Mouse (Mus musculus): ENCODE measurements around the gene Sowaha.

The Sowaha gene

GRCm38 (mm10) chr11:53469968-53470695 is 9.9 kb downstream of the Sowaha start, which contains the start of gene Gm9837:
Gm9837 (minus strand) TSS chr11:53470479.
- DNase-seq = peak; percentile 89 to 96

- DNase-seq = no peak
Observed at GRCm38 (mm10) chr11:53469294-53469967, 10.6 kb downstream of the Sowaha start.

- DNase-seq = peak; percentile 84 to 85
Observed at GRCm38 (mm10) chr11:53466231-53466971, 13.7 kb downstream of the Sowaha start.

- DNase-seq = peak in 1 of 2 experiments; percentile 51
Observed at GRCm38 (mm10) chr11:53463551-53464424, 16.3 kb downstream of the Sowaha start.

DNA sequence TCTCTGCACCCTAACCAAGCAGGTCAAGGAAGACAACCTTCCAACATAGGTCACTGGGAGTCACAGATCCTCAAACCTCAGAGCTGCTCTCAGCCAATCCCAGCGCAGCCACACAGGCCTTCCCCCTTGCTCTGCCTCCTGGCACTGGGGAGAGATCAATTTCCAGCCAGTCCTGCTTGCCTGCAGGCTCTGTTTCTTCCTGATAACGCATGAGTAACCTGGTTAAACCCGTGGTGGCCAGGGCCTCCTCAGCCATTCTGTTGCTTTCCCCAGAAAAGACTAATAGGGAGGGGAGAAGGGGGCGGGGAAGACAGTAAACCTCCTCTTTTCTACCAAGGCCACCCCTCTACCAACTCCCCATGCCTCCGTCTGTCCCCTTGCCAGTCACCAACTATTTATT is 18.3 kb downstream of the Sowaha start:
- DNase-seq = no peak

DNA sequence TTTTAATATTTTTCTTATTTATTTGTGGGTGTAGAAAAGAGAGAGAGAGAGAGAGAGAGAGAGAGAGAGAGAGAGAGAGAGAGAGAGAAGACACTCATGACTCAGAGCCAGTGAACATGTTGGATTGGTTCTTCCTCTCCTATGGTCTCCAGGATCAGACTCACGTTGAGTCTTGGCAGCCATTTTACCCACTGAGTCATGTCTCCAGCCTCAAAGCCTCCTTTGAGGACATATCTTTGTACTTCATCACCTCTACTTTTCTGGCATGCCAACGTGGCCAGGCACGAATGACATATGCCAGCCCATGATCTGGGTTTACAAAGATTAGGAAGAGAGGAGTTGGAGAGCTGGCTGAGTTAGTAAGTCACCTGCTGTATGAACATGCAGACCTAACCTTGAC is 19.9 kb downstream of the Sowaha start:
- DNase-seq = no peak

- DNase-seq = no peak
Observed at GRCm38 (mm10) chr11:53458996-53459395, 21.1 kb downstream of the Sowaha start.

DNA sequence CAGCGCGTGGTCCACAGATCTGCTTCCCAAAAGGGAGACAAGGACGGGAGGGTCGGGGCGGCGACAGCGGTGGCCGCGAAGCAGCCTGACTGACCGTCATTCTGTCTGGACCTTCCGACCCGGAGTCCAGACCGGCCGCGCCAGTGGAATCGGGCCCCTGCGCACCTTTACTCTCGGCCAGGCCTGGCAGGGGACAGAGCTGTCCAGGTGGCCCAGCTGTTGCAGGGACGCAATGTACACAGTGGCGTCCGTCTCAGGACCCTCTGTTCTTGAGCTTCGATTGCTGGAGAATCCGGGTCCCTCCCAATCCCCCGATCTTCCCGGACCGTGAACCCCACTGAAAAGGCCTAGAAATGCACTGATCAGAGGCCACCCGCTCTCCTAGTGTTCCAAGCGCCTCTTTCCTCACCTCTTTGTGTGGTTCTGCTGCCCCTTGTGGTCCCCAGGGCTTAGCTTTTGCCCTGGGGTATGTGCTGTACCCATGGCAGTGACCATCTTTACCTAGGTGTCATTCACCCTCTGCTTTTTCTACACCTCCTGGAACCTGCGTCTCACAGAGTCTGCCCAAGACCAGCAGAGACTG is 22.6 kb downstream of the Sowaha start:
- peak in 1 of 2 experiments; percentile 61 for DNase-seq

- DNase-seq = peak; percentile 55 to 70
Observed at GRCm38 (mm10) chr11:53456474-53457371, 23.4 kb downstream of the Sowaha start, which contains the start of the genes Gm10447 and Shroom1. Gm10447 (minus strand) TSS chr11:53457110. Shroom1 (plus strand) TSS chr11:53457205.

DNA sequence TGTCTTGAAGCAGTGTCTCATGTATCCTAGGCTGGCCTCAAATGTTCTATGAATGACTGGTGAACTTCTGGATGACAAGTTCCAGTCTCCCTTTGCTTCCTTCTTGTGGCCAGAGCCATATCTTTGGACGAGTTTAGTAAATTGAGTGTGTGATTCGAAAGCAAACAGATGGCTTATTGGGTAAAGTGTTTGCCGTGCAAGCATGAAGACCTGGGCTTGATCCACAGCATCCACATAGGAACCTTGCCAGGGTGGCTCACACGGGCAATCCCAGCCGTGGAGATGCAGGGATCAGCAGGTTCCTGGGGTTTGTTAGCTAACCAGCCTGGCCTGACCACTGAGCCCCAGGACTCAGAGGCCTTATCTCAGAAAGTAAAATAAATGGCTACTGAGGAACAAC is 27.0 kb downstream of the Sowaha start:
- no peak for DNase-seq

DNA sequence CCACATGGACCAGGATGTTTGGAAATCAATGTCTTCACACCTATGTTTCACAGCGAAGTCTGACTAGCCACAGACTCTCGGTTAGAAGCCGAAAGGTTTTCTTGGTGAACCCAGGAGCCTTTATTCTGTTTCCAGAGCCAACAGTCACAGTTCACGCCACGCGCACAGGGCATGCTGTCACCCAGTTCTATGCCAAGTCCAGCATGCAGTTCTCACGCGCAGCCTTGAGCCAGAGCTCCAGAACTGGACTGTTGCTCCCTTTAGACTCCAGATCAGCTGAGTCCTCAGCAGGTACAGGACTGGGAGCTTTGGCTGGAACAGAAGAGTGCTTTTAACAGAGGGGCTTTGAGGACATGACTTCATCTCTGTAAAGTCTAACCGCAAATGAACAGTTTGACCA is 27.7 kb downstream of the Sowaha start:
- DNase-seq = peak in 1 of 2 experiments; percentile 48

- no peak for DNase-seq
Observed at GRCm38 (mm10) chr11:53451361-53451760, 28.7 kb downstream of the Sowaha start.

GRCm38 (mm10) chr11:53450070-53450705 is 29.9 kb downstream of the Sowaha start:
- no peak for DNase-seq

DNA sequence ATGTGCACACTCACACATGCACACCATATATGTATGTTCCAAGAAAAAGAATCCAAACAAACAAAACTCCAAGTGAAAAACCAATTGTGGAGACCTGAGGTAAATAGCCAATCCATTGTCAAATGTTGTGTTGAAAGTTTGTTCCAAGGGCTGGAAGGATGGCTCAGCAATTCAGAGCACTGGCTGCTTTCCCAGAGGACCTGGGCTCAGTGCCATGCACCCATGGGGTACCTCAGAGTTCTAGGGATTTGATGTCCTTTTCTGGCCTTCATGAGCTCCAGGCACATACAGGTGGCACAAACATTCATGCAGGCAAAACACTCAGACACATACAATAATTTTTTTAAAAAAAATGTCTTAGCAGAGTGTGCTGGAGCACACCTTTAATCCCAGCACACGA is 31.5 kb downstream of the Sowaha start:
- DNase-seq = peak; percentile 85 to 87

DNA sequence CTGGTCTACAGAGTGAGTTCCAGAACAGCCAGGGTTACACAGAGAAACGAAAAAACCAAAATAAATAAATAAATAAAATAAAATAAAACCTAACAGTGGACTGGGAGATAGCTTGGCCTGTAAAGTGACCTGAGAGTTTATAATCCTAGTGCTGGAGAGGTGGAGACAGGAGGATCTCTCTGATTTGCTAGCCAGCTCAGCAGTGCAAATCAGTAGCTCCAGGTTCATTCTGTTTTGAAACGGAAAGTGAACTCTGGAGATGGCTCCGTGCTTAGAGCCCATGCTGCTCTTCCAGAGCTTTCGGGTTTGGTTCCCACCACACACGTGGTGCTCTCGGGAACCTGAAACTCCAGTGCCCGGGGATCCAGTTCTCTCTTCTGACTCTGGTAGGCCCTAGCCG is 32.1 kb downstream of the Sowaha start:
- no peak for DNase-seq

- DNase-seq = no peak
Observed at GRCm38 (mm10) chr11:53446183-53446582, 33.9 kb downstream of the Sowaha start.

- no peak for DNase-seq
Observed at GRCm38 (mm10) chr11:53445562-53445961, 34.5 kb downstream of the Sowaha start.

- peak in 1 of 2 experiments; percentile 63 for DNase-seq
Observed at GRCm38 (mm10) chr11:53443861-53444260, 36.2 kb downstream of the Sowaha start.

DNA sequence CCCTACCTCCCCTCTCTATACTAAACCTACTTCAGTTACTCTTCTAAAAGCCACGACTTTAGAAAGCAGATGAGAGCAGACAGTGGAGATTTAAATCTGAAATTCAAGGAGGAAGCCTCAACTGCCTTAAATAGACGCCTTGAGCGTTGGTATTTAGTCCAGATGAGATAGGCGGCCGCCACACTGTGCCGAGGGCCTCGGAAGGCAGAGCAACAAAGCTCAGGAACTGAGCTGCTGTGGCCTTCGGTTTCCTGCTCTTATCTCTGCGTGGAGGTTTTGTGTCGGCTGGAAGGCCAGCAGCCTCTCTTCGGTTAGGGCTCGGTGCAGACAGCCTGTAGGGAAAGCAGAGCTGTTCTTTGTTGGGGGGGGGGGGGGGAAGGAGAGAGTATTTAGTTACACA is 38.2 kb downstream of the Sowaha start:
- no peak for DNase-seq

GRCm38 (mm10) chr11:53436338-53436737 is 43.7 kb downstream of the Sowaha start:
- DNase-seq = no peak
